Mouse (Mus musculus): ENCODE measurements around the gene Ndufa11. TPM values are rescaled to one million over a fixed set of nuclear protein-coding genes. Genes with fewer than 3 reads are reported as not detected.

The Ndufa11 gene
- polyA plus RNA-seq, 1 experiment from 2014 or later = 426 TPM

- H3K27ac ChIP-seq (ENCODE audit: low read length) = no peak overlapping the region
- no peak for TF ChIP-seq EP300 (IDR thresholded peaks at IDR 0.05)
- TF ChIP-seq CTCF (IDR thresholded peaks at IDR 0.05) = no peak
Measured at GRCm38 (mm10) chr17:56740118-56740787, 22.7 kb downstream of the Ndufa11 start.

GRCm38 (mm10) chr17:56740788-56741160 is 23.2 kb downstream of the Ndufa11 start:
- DNase-seq (ENCODE audit: low spot score) (peak; percentile 21), ATAC-seq (peak; percentile 19; the same call in 1 of the 2 replicates)
- Histone ChIP-seq H3K27ac (ENCODE audit: low read length) (no peak overlapping the region), H3K9me3 (ENCODE audit: low read length) (no peaks in the 10 kb centered on the region), H3K4me2 (replicated peaks; ENCODE audit: low read depth, low read length) (no peak overlapping the region), H3K27me3 (replicated peaks; ENCODE audit: insufficient read depth, low read length) (no peaks in the 10 kb centered on the region), H3K4me3 (ENCODE audit: low read depth, low read length) (no peak overlapping the region), H3K9ac (replicated peaks; ENCODE audit: low read depth) (no peak overlapping the region), H3K4me1 (ENCODE audit: insufficient read depth, low read depth, low read length) (no peaks in the 10 kb centered on the region), H3K36me3 (ENCODE audit: insufficient read depth, low read length) (no peaks in the 10 kb centered on the region)
- WGBS = 70% methylated on average over 17 of the region's 17 CpGs
- TF ChIP-seq CTCF (IDR thresholded peaks at IDR 0.05) (no peak), EP300 (IDR thresholded peaks at IDR 0.05) (no peak)

More at GRCm38 (mm10) chr17:56740118-56740787, 22.7 kb downstream of the Ndufa11 start:
- Histone ChIP-seq H3K4me2 (replicated peaks; ENCODE audit: low read depth, low read length) (no peak overlapping the region), H3K4me1 (ENCODE audit: insufficient read depth, low read depth, low read length) (no peaks in the 10 kb centered on the region), H3K4me3 (ENCODE audit: low read depth, low read length) (no peak overlapping the region), H3K9ac (replicated peaks; ENCODE audit: low read depth) (no peak overlapping the region), H3K36me3 (ENCODE audit: insufficient read depth, low read length) (no peaks in the 10 kb centered on the region), H3K9me3 (ENCODE audit: low read length) (no peaks in the 10 kb centered on the region), H3K27me3 (replicated peaks; ENCODE audit: insufficient read depth, low read length) (no peaks in the 10 kb centered on the region)
- ATAC-seq = no peak
- 72% methylated on average over 17 of the region's 17 CpGs for WGBS
- no peak for DNase-seq (ENCODE audit: low spot score)

GRCm38 (mm10) chr17:56744173-56744572 is 26.6 kb downstream of the Ndufa11 start:
- TF ChIP-seq CTCF (IDR thresholded peaks at IDR 0.05) (no peak), EP300 (IDR thresholded peaks at IDR 0.05) (no peak)
- Histone ChIP-seq H3K4me2 (replicated peaks; ENCODE audit: low read depth, low read length) (no peak overlapping the region), H3K9me3 (ENCODE audit: low read length) (no peaks in the 10 kb centered on the region), H3K36me3 (ENCODE audit: insufficient read depth, low read length) (no peaks in the 10 kb centered on the region), H3K9ac (replicated peaks; ENCODE audit: low read depth) (no peak overlapping the region), H3K27me3 (replicated peaks; ENCODE audit: insufficient read depth, low read length) (no peaks in the 10 kb centered on the region), H3K4me3 (ENCODE audit: low read depth, low read length) (no peak overlapping the region), H3K4me1 (ENCODE audit: insufficient read depth, low read depth, low read length) (no peaks in the 10 kb centered on the region), H3K27ac (ENCODE audit: low read length) (no peak overlapping the region)
- ATAC-seq (no peak), DNase-seq (ENCODE audit: low spot score) (no peak)
- 33% methylated on average over 5 of the region's 5 CpGs for WGBS

- H3K9ac ChIP-seq (replicated peaks; ENCODE audit: low read depth) = no peak overlapping the region
- ATAC-seq (peak; percentile 70), DNase-seq (ENCODE audit: low spot score) (peak; percentile 68)
- H3K4me1 ChIP-seq (ENCODE audit: insufficient read depth, low read depth, low read length) = no peaks in the 10 kb centered on the region
- H3K27ac ChIP-seq (ENCODE audit: low read length) = no peak overlapping the region
- WGBS = 22% methylated on average over 64 of the region's 71 CpGs
- peaks cover 17% of the 10 kb centered on the region for H3K27me3 ChIP-seq (replicated peaks; ENCODE audit: insufficient read depth, low read length)
- no peaks in the 10 kb centered on the region for H3K36me3 ChIP-seq (ENCODE audit: insufficient read depth, low read length)
- H3K4me3 ChIP-seq (ENCODE audit: low read depth, low read length) = 0 out of 2 replicates have a peak overlapping the region, but pooled peaks have one; percentile 10
- peak overlapping the region; percentile 41 for H3K4me2 ChIP-seq (replicated peaks; ENCODE audit: low read depth, low read length)
- no peaks in the 10 kb centered on the region for H3K9me3 ChIP-seq (ENCODE audit: low read length)
- TF ChIP-seq EP300 (IDR thresholded peaks at IDR 0.05) = no peak
- no peak for TF ChIP-seq CTCF (IDR thresholded peaks at IDR 0.05)
Measured at GRCm38 (mm10) chr17:56751404-56752072, 34.0 kb downstream of the Ndufa11 start.

GRCm38 (mm10) chr17:56753452-56753851 is 35.9 kb downstream of the Ndufa11 start:
- Histone ChIP-seq H3K9me3 (ENCODE audit: low read length) (no peaks in the 10 kb centered on the region), H3K27me3 (replicated peaks; ENCODE audit: insufficient read depth, low read length) (peaks cover 25% of the 10 kb centered on the region), H3K4me1 (ENCODE audit: insufficient read depth, low read depth, low read length) (0 out of 2 replicates have a peak, but pooled peaks cover 6% of the 10 kb centered on the region), H3K36me3 (ENCODE audit: insufficient read depth, low read length) (no peaks in the 10 kb centered on the region), H3K27ac (ENCODE audit: low read length) (no peak overlapping the region), H3K9ac (replicated peaks; ENCODE audit: low read depth) (no peak overlapping the region), H3K4me3 (ENCODE audit: low read depth, low read length) (no peak overlapping the region), H3K4me2 (replicated peaks; ENCODE audit: low read depth, low read length) (no peak overlapping the region)
- DNase-seq (ENCODE audit: low spot score) (no peak), ATAC-seq (no peak)
- 17% methylated on average over 15 of the region's 15 CpGs for WGBS
- TF ChIP-seq CTCF (IDR thresholded peaks at IDR 0.05) = no peak
- TF ChIP-seq EP300 (IDR thresholded peaks at IDR 0.05) = no peak

- H3K4me1 ChIP-seq (ENCODE audit: insufficient read depth, low read depth, low read length) = 0 out of 2 replicates have a peak, but pooled peaks cover 6% of the 10 kb centered on the region
Measured at GRCm38 (mm10) chr17:56754271-56755185, 37.0 kb downstream of the Ndufa11 start.

More at GRCm38 (mm10) chr17:56754271-56755185, 37.0 kb downstream of the Ndufa11 start:
- peaks cover 25% of the 10 kb centered on the region for H3K27me3 ChIP-seq (replicated peaks; ENCODE audit: insufficient read depth, low read length)
- WGBS = 17% methylated on average over 36 of the region's 36 CpGs
- no peak overlapping the region for H3K4me2 ChIP-seq (replicated peaks; ENCODE audit: low read depth, low read length)
- no peaks in the 10 kb centered on the region for H3K9me3 ChIP-seq (ENCODE audit: low read length)
- no peak for ATAC-seq
- TF ChIP-seq CTCF (IDR thresholded peaks at IDR 0.05) = no peak
- no peak for TF ChIP-seq EP300 (IDR thresholded peaks at IDR 0.05)
- no peaks in the 10 kb centered on the region for H3K36me3 ChIP-seq (ENCODE audit: insufficient read depth, low read length)
- no peak overlapping the region for H3K27ac ChIP-seq (ENCODE audit: low read length)
- H3K4me3 ChIP-seq (ENCODE audit: low read depth, low read length) = no peak overlapping the region
- no peak for DNase-seq (ENCODE audit: low spot score)
- H3K9ac ChIP-seq (replicated peaks; ENCODE audit: low read depth) = no peak overlapping the region

All from lung, postnatal 0 days (tissue).